Mouse (Mus musculus): ENCODE measurements at regions not wholly inside any gene's neighbourhood (a gene's known extent, or its start where the extent isn't known, plus 50 kb on each side); places are given as distances from the start of the nearest gene placed in this dataset.

DNA sequence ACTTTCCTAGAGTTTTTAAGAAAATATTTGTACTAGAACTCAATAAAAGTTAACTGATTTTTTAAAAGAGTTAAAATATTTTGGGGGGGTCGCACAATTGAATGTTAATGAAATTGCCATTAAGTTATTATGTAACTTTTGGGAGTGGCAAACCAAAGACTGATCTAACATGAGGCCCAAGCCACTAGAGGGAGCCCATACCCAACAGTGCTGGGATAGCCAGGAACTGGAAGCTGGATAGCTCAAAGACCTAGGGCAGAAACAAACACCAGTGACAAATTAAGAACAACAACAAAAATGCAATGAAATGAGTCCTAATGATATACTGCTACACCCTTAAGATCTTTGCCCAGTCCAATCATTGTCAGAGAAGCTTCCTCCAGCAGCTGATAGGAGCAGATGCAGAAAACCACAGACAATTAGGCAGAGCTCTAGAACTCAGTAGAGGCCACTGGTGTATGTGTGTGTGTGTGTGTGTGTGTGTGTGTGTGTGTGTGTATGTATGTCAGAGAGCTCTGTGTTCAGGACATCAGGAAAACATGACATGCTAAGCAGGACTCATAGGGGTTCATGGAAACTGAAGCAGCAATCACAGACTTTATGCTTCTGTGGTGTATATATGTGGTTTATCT is 1052.6 kb upstream of the Adgrl4 start:
- DNase-seq = peak in 1 of 2 experiments; percentile 8
- TF ChIP-seq EP300 (IDR thresholded peaks at IDR 0.05; ENCODE audit: insufficient read depth, low read depth, low read length) = no peak
- TF ChIP-seq CTCF (IDR thresholded peaks at IDR 0.05) = peak; percentile 65
- no peaks in the 10 kb centered on the region for H3K79me2 ChIP-seq (replicated peaks; ENCODE audit: control insufficient read depth, insufficient read depth, low read length)
- intact Hi-C loops (cut with DNase I) = no loop called here
- H3K4me1 ChIP-seq (ENCODE audit: control insufficient read depth, insufficient read depth, low read length) = no peaks in the 10 kb centered on the region
- H3K36me3 ChIP-seq (ENCODE audit: control insufficient read depth, insufficient read depth, low read length) = no peaks in the 10 kb centered on the region
- 18% methylated on average over 1 of the region's 1 CpGs for WGBS
- H3K4me3 ChIP-seq = no peak overlapping the region
- H3K27me3 ChIP-seq (ENCODE audit: control insufficient read depth, insufficient read depth, low read length) = no peaks in the 10 kb centered on the region
- H3K9ac ChIP-seq (ENCODE audit: low read depth, low read length) = no peak overlapping the region
- H3K27ac ChIP-seq = no peak overlapping the region

DNA sequence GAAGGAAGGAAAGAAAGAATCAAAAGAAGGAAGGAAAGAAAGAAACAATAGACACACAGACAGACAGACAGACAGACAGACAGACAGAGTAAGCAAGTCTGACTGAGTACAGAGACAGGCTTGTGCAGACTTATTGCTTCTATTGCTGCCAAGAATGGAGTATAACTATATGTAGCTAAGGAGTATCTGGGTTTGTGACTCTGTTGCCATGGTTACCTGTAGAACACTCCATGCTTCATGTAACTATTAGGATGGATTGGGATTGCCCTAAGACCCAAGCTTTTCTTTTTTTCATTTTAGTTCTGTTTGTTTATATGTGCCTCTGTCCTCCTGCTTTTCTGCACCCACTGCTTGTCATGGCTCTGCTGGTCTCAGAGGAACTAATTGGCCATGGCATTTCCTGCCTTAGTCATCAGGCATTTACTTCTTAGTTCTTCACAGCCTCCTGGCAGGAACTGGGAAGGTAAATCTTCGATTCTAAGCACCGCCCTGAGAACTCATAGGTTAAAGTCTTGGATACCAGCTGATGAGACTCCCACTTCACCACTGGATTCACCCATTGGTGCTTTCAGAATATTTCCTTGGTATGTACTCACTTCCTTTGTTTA is 1035.9 kb upstream of the Adgrl4 start:
- TF ChIP-seq CTCF (IDR thresholded peaks at IDR 0.05) (no peak), POLR2A (IDR thresholded peaks at IDR 0.05; ENCODE audit: insufficient read depth, low read depth, low read length) (no peak), EP300 (IDR thresholded peaks at IDR 0.05; ENCODE audit: insufficient read depth, low read depth, low read length) (no peak)
- Histone ChIP-seq H3K36me3 (ENCODE audit: control insufficient read depth, insufficient read depth, low read length) (no peaks in the 10 kb centered on the region), H3K4me1 (ENCODE audit: control insufficient read depth, insufficient read depth, low read length) (no peaks in the 10 kb centered on the region), H3K9ac (ENCODE audit: low read depth, low read length) (no peak overlapping the region), H3K4me3 (no peak overlapping the region), H3K27ac (no peak overlapping the region), H3K79me2 (replicated peaks; ENCODE audit: control insufficient read depth, insufficient read depth, low read length) (no peaks in the 10 kb centered on the region), H3K27me3 (ENCODE audit: control insufficient read depth, insufficient read depth, low read length) (no peaks in the 10 kb centered on the region)
- DNase-seq = no peak
- WGBS = 60% methylated on average over 2 of the region's 2 CpGs
- intact Hi-C loops (cut with DNase I) = no loop called here

DNA sequence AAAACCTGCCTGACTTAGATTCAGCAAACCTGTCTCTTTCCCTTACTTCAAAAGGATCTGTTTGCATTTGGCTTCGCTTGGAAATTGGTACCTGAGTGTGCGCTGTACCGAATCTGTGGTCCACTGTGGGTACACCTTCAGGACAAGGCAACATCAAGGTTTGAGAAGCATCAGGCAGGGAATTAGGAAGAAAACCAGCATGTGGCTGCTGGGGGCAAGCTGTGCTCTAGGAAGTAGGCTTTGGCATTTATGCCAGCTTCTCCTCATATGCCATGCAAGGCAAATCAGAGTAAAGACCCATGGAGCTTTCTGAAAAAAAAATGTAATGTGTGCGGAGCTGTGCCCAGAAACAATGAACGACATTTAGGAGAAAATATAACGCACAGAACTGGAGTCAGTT is 1031.6 kb upstream of the Adgrl4 start:
- no peak for DNase-seq
- no peak for TF ChIP-seq CTCF (IDR thresholded peaks at IDR 0.05)
- TF ChIP-seq EP300 (IDR thresholded peaks at IDR 0.05; ENCODE audit: insufficient read depth, low read depth, low read length) = no peak
- TF ChIP-seq POLR2A (IDR thresholded peaks at IDR 0.05; ENCODE audit: insufficient read depth, low read depth, low read length) = no peak
- Histone ChIP-seq H3K79me2 (replicated peaks; ENCODE audit: control insufficient read depth, insufficient read depth, low read length) (no peaks in the 10 kb centered on the region), H3K27me3 (ENCODE audit: control insufficient read depth, insufficient read depth, low read length) (no peaks in the 10 kb centered on the region), H3K4me3 (no peak overlapping the region), H3K27ac (no peak overlapping the region), H3K9ac (ENCODE audit: low read depth, low read length) (no peak overlapping the region), H3K36me3 (ENCODE audit: control insufficient read depth, insufficient read depth, low read length) (no peaks in the 10 kb centered on the region), H3K4me1 (ENCODE audit: control insufficient read depth, insufficient read depth, low read length) (no peaks in the 10 kb centered on the region)
- intact Hi-C loops (cut with DNase I) = no loop called here
- 88% methylated on average over 6 of the region's 6 CpGs for WGBS

DNA sequence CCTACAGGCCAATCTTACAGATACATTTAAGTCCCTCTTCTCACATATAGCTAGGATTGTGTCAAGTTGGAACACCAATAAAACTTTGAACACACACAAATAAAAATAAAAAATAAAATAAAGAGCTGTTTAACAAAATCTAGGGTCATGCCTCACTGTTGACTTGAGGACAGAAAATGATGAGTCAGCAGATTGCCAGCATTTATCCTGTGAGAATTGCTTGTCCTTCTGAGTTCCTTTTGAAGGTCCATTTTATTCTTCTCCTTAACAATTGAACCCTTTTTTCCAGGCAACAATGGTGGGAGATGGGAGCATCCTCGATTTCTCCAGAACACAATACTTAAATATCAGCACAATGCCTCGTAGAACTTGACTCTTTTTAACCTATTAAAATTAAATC is 1022.4 kb upstream of the Adgrl4 start:
- Histone ChIP-seq H3K9ac (ENCODE audit: low read depth, low read length) (no peak overlapping the region), H3K4me3 (no peak overlapping the region), H3K79me2 (replicated peaks; ENCODE audit: control insufficient read depth, insufficient read depth, low read length) (no peaks in the 10 kb centered on the region), H3K4me1 (ENCODE audit: control insufficient read depth, insufficient read depth, low read length) (no peaks in the 10 kb centered on the region), H3K27ac (no peak overlapping the region), H3K27me3 (ENCODE audit: control insufficient read depth, insufficient read depth, low read length) (no peaks in the 10 kb centered on the region), H3K36me3 (ENCODE audit: control insufficient read depth, insufficient read depth, low read length) (no peaks in the 10 kb centered on the region)
- intact Hi-C loops (cut with DNase I) = no loop called here
- 88% methylated on average over 2 of the region's 2 CpGs for WGBS
- TF ChIP-seq CTCF (IDR thresholded peaks at IDR 0.05) (no peak), EP300 (IDR thresholded peaks at IDR 0.05; ENCODE audit: insufficient read depth, low read depth, low read length) (no peak), POLR2A (IDR thresholded peaks at IDR 0.05; ENCODE audit: insufficient read depth, low read depth, low read length) (no peak)
- DNase-seq = no peak

DNA sequence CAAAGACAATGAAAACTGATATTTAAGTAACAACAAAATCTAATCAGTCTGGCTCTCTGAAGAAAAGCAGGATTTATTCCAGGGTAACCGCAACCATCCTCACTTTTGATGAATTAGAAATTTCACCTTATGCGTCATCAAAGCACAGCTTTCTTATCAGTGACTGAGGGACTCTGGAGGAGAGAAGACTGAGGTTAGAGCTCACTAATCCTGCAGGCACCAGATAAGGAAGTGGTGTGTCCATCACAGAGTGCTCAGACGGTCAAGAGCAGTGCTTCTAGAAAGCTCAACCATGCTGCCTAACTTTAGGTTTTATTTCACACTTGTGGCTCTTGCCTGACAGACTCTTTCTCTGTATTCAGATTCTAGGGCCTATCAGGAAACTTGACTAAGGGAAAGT is 1021.2 kb upstream of the Adgrl4 start:
- WGBS = 33% methylated on average over 3 of the region's 3 CpGs
- intact Hi-C loops (cut with DNase I) = no loop called here
- Histone ChIP-seq H3K4me3 (no peak overlapping the region), H3K79me2 (replicated peaks; ENCODE audit: control insufficient read depth, insufficient read depth, low read length) (no peaks in the 10 kb centered on the region), H3K4me1 (ENCODE audit: control insufficient read depth, insufficient read depth, low read length) (no peaks in the 10 kb centered on the region), H3K9ac (ENCODE audit: low read depth, low read length) (no peak overlapping the region), H3K27me3 (ENCODE audit: control insufficient read depth, insufficient read depth, low read length) (no peaks in the 10 kb centered on the region), H3K36me3 (ENCODE audit: control insufficient read depth, insufficient read depth, low read length) (no peaks in the 10 kb centered on the region), H3K27ac (no peak overlapping the region)
- TF ChIP-seq CTCF (IDR thresholded peaks at IDR 0.05) (no peak), EP300 (IDR thresholded peaks at IDR 0.05; ENCODE audit: insufficient read depth, low read depth, low read length) (no peak), POLR2A (IDR thresholded peaks at IDR 0.05; ENCODE audit: insufficient read depth, low read depth, low read length) (no peak)
- no peak for DNase-seq

DNA sequence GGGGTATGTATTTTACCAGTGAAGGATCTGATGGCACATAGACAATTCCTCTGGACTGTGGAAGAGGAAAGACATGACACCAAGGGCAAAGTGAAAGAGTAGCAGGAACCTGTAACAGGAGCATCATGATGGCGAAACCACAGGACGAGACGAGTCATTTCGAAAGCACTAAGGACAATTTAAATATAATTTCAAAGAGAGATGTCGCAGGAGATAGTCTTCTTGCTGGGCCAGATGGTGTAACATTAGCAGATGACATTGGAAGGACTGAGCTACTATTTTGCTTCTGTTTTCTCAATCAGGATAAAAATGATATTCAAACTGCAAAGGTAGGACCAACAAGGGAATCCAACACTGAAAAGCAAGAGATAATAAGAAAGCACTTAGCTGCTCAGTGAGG is 1009.7 kb upstream of the Adgrl4 start:
- Histone ChIP-seq H3K4me1 (ENCODE audit: control insufficient read depth, insufficient read depth, low read length) (no peaks in the 10 kb centered on the region), H3K9ac (ENCODE audit: low read depth, low read length) (no peak overlapping the region), H3K79me2 (replicated peaks; ENCODE audit: control insufficient read depth, insufficient read depth, low read length) (no peaks in the 10 kb centered on the region), H3K27ac (no peak overlapping the region), H3K36me3 (ENCODE audit: control insufficient read depth, insufficient read depth, low read length) (no peaks in the 10 kb centered on the region), H3K27me3 (ENCODE audit: control insufficient read depth, insufficient read depth, low read length) (no peaks in the 10 kb centered on the region), H3K4me3 (no peak overlapping the region)
- DNase-seq = no peak
- intact Hi-C loops (cut with DNase I) = no loop called here
- WGBS = 93% methylated on average over 5 of the region's 5 CpGs
- no peak for TF ChIP-seq CTCF (IDR thresholded peaks at IDR 0.05)
